Mouse (Mus musculus): ENCODE results near the gene Espn.
A peak's percentile ranks its signal among the peaks of the same experiment; 100 is the strongest.

DNA sequence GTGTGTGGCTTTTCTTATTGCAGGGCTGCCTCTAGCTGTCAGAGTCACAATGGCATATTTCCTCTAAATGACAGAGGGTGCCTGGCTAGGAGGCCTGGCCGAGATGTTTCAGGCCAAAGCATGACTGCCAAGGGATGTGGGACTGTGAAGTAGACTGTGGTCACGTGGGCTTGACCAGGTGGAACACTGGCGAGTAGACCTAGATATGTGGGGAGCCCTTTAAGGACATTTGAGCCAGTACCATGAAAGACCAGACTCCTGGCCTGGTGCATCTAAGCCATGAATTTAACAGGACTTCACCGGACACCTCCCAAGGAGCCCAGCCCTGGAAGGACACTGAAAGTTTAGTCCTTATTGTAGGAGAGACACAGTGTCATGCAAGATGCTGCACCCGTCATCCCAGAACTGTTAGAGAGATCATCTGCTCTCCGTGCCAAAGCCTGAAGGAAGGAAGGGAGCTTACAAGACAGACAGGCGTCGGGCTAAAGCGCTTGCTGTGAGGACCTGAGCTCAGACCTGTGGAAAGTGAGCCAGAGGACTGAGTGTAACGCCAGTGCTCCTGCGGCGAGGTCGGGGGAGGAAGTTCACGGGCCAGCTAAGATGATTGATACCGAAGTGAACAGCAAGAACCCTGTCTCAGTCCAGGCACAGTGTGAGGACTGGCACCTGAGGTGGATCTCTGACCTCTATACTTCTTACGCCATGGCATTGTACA, 27.9 kb upstream of the Espn start:
- TF ChIP-seq CTCF (IDR thresholded peaks at IDR 0.05) (no peak), EP300 (IDR thresholded peaks at IDR 0.05; ENCODE audit: insufficient read depth, low read depth, low read length) (peak; percentile 44; the same call in 1 of the 2 replicates), POLR2A (IDR thresholded peaks at IDR 0.05; ENCODE audit: insufficient read depth, low read depth, low read length) (no peak)

Measured in heart, adult 2 months (tissue).